Mouse (Mus musculus): ENCODE measurements around the gene Rerg. TPM values are rescaled to one million over a fixed set of nuclear protein-coding genes. Genes with fewer than 3 reads are reported as not detected.

The Rerg gene
- polyA plus RNA-seq, 1 experiment from 2014 or later, result 11.6 TPM

DNA sequence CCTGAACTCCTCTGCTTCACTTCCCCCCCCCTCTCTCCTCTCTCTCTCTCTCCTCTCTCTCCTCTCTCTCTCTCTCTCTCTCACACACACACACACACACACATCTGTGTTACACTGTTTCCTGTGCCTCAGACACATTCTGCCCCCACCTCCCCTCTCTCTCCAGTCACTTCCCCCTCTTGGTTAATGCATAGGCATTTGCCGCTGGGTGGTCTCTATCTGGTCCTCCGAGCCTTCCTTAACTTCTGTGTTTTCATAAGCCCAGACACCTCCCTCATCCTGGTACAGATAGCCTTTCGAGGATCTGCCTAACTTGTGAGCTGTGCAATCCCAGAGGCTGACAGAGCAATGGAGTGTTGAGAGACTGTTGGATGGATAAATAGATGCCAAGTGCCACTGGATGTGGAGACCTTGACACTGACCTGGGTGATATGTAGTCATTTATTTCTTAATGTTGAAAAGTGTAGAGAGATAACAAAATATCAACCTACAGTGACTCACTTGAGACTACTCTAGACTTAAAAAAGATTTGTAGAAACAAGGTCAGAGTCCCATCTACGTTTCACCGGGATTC is 29.0 kb downstream of the Rerg start:
- WGBS, result 70% methylated on average over 5 of the region's 5 CpGs

GRCm38 (mm10) chr6:137138822-137139221 is 31.5 kb downstream of the Rerg start:
- WGBS, result 63% methylated on average over 8 of the region's 8 CpGs
- Histone ChIP-seq H3K36me3 (ENCODE audit: control insufficient read depth, insufficient read depth) (no peaks in the 10 kb centered on the region), H3K27ac (ENCODE audit: low read depth, low read length) (no peak overlapping the region), H3K4me3 (ENCODE audit: low read depth, low read length) (no peak overlapping the region), H3K9ac (ENCODE audit: low read depth, low read length) (no peak overlapping the region), H3K27me3 (replicated peaks; ENCODE audit: control insufficient read depth, insufficient read depth, low read length) (no peaks in the 10 kb centered on the region), H3K4me2 (replicated peaks; ENCODE audit: low read depth) (no peak overlapping the region), H3K9me3 (ENCODE audit: control insufficient read depth) (no peaks in the 10 kb centered on the region), H3K4me1 (replicated peaks; ENCODE audit: control insufficient read depth, insufficient read depth, low read length) (no peaks in the 10 kb centered on the region)
- TF ChIP-seq CTCF (IDR thresholded peaks at IDR 0.05; ENCODE audit: low read depth), result no peak
- no peak for ATAC-seq

More for the DNA sequence above, 29.0 kb downstream of the Rerg start:
- TF ChIP-seq CTCF (IDR thresholded peaks at IDR 0.05; ENCODE audit: low read depth), result no peak
- no peaks in the 10 kb centered on the region for H3K27me3 ChIP-seq (replicated peaks; ENCODE audit: control insufficient read depth, insufficient read depth, low read length)
- no peak overlapping the region for H3K4me3 ChIP-seq (ENCODE audit: low read depth, low read length)
- H3K27ac ChIP-seq (ENCODE audit: low read depth, low read length), result no peak overlapping the region
- 0 out of 2 replicates have a peak, but pooled peaks cover 4% of the 10 kb centered on the region for H3K4me1 ChIP-seq (replicated peaks; ENCODE audit: control insufficient read depth, insufficient read depth, low read length)
- no peak for ATAC-seq
- no peaks in the 10 kb centered on the region for H3K9me3 ChIP-seq (ENCODE audit: control insufficient read depth)
- H3K4me2 ChIP-seq (replicated peaks; ENCODE audit: low read depth), result no peak overlapping the region
- no peak overlapping the region for H3K9ac ChIP-seq (ENCODE audit: low read depth, low read length)
- no peaks in the 10 kb centered on the region for H3K36me3 ChIP-seq (ENCODE audit: control insufficient read depth, insufficient read depth)

GRCm38 (mm10) chr6:137138391-137138790 is 31.9 kb downstream of the Rerg start:
- WGBS, result 51% methylated on average over 3 of the region's 3 CpGs
- TF ChIP-seq CTCF (IDR thresholded peaks at IDR 0.05; ENCODE audit: low read depth), result no peak
- Histone ChIP-seq H3K9me3 (ENCODE audit: control insufficient read depth) (no peaks in the 10 kb centered on the region), H3K36me3 (ENCODE audit: control insufficient read depth, insufficient read depth) (no peaks in the 10 kb centered on the region), H3K9ac (ENCODE audit: low read depth, low read length) (no peak overlapping the region), H3K27me3 (replicated peaks; ENCODE audit: control insufficient read depth, insufficient read depth, low read length) (no peaks in the 10 kb centered on the region), H3K27ac (ENCODE audit: low read depth, low read length) (no peak overlapping the region), H3K4me2 (replicated peaks; ENCODE audit: low read depth) (no peak overlapping the region), H3K4me1 (replicated peaks; ENCODE audit: control insufficient read depth, insufficient read depth, low read length) (no peaks in the 10 kb centered on the region), H3K4me3 (ENCODE audit: low read depth, low read length) (no peak overlapping the region)
- no peak for ATAC-seq

DNA sequence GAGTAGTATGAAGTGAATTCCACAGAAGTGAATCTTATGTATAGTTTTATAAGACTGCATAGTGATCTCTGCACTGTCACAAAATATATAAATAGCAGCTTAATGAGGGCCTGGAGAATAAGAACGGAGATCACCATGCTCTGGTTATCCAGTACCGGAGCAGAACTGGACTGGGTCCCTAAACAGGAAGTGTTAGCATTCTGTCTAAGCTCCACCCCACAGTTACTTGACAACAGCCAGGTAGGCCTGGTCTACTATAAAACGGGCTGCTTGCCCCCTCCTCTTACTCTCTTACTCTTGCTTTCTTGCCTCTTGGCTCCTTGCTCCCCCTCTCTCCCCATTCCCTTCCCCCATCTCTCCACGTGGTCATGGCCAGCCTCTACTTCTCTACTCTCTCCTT is 33.9 kb downstream of the Rerg start:
- Histone ChIP-seq H3K27ac (ENCODE audit: low read depth, low read length) (no peak overlapping the region), H3K9me3 (ENCODE audit: control insufficient read depth) (no peaks in the 10 kb centered on the region), H3K9ac (ENCODE audit: low read depth, low read length) (no peak overlapping the region), H3K4me3 (ENCODE audit: low read depth, low read length) (no peak overlapping the region), H3K4me2 (replicated peaks; ENCODE audit: low read depth) (no peak overlapping the region), H3K4me1 (replicated peaks; ENCODE audit: control insufficient read depth, insufficient read depth, low read length) (no peaks in the 10 kb centered on the region), H3K36me3 (ENCODE audit: control insufficient read depth, insufficient read depth) (no peaks in the 10 kb centered on the region), H3K27me3 (replicated peaks; ENCODE audit: control insufficient read depth, insufficient read depth, low read length) (no peaks in the 10 kb centered on the region)
- WGBS, result 60% methylated on average over 4 of the region's 4 CpGs
- TF ChIP-seq CTCF (IDR thresholded peaks at IDR 0.05; ENCODE audit: low read depth), result no peak
- no peak for ATAC-seq

GRCm38 (mm10) chr6:137135506-137136391 is 34.5 kb downstream of the Rerg start:
- H3K4me1 ChIP-seq (replicated peaks; ENCODE audit: control insufficient read depth, insufficient read depth, low read length), result 0 out of 2 replicates have a peak, but pooled peaks cover 4% of the 10 kb centered on the region
- WGBS, result 50% methylated on average over 20 of the region's 20 CpGs
- TF ChIP-seq CTCF (IDR thresholded peaks at IDR 0.05; ENCODE audit: low read depth), result no peak
- 0 out of 2 replicates have a peak overlapping the region, but pooled peaks have one; percentile 10 for H3K27ac ChIP-seq (ENCODE audit: low read depth, low read length)
- ATAC-seq, result no peak; the same call in 1 of the 2 replicates
- no peaks in the 10 kb centered on the region for H3K27me3 ChIP-seq (replicated peaks; ENCODE audit: control insufficient read depth, insufficient read depth, low read length)
- H3K4me2 ChIP-seq (replicated peaks; ENCODE audit: low read depth), result no peak overlapping the region
- H3K9me3 ChIP-seq (ENCODE audit: control insufficient read depth), result no peaks in the 10 kb centered on the region
- H3K4me3 ChIP-seq (ENCODE audit: low read depth, low read length), result no peak overlapping the region
- H3K9ac ChIP-seq (ENCODE audit: low read depth, low read length), result no peak overlapping the region
- H3K36me3 ChIP-seq (ENCODE audit: control insufficient read depth, insufficient read depth), result no peaks in the 10 kb centered on the region

DNA sequence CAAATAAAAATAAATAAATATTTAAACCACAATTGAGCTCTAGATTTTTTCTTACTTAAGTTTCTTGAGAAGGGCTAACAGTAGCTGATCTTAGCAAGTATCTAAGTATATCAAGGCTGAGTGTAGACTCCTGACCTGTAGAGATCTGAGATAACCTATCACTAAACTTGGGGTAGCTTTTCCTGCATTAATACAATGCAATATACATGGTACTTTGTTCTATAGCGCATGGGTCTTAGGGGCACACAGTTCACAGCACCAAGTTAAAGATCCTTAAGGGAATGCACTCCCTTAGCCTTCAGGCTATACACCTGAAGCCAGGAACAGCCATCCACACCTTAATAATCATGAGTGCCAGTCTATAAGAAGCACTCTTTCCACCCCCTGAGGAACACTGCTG is 38.5 kb downstream of the Rerg start:
- no peaks in the 10 kb centered on the region for H3K27me3 ChIP-seq (replicated peaks; ENCODE audit: control insufficient read depth, insufficient read depth, low read length)
- H3K4me2 ChIP-seq (replicated peaks; ENCODE audit: low read depth), result no peak overlapping the region
- peaks cover 4% of the 10 kb centered on the region; the same call in 1 of the 2 replicates for H3K4me1 ChIP-seq (replicated peaks; ENCODE audit: control insufficient read depth, insufficient read depth, low read length)
- WGBS, result 65% methylated on average over 1 of the region's 1 CpGs
- no peak for TF ChIP-seq CTCF (IDR thresholded peaks at IDR 0.05; ENCODE audit: low read depth)
- ATAC-seq, result peak; percentile 52
- no peak overlapping the region for H3K4me3 ChIP-seq (ENCODE audit: low read depth, low read length)
- H3K9ac ChIP-seq (ENCODE audit: low read depth, low read length), result no peak overlapping the region
- H3K9me3 ChIP-seq (ENCODE audit: control insufficient read depth), result no peaks in the 10 kb centered on the region
- H3K36me3 ChIP-seq (ENCODE audit: control insufficient read depth, insufficient read depth), result no peaks in the 10 kb centered on the region
- H3K27ac ChIP-seq (ENCODE audit: low read depth, low read length), result no peak overlapping the region

Measured in intestine, postnatal 0 days (tissue).